Mouse (Mus musculus) embryo, embryonic 9.5 days (tissue): Measurements from ENCODE around the gene Zfp646.
A peak's percentile ranks its signal among the peaks of the same experiment; 100 is the strongest.

Experiments used
- DNase-seq: peaks from one replicate; pipeline ENCODE4 v3.0.0-alpha.2; 2017; ENCODE audit errors: extremely low spot score

Zfp646 gene

DNA sequence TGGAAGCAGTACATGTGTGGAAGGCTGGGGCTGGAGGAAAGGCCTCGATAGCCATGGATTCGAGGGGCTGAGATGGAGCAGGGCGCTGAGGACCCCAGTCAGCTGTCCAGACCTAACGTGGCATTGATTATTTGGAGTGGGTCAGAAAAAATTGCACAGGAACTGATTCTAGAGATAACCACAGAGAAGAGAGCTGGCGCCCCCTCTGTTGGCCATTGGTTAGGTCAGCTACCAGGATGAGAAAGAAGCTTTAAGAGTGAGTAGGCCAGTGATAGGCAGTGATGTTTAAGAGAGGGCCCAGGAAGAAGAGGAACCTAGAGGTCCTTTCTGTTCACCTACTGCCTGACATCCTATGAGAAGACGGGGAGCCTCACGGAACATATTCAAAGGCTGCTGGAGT is 43.3 kb downstream of the Zfp646 start:
- DNase-seq: no peak

DNA sequence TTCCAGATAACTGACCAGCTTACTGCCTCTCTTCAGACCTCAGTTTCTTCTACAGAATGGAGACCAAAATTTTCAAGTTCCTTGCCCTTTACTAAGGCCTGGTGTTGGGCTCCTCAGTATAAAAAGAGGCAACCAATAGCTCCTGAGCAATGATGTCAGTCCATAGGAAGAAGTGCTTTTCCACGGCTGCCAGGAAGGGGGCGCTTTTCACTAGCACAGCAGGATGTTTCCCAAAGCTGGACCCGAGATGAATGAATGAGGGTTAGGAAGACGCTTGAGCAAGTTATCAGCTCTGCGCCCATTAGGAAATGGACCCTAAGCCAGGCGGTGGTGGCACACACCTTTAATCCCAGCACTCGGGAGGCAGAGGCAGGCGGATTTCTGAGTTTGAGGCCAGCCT is 45.5 kb downstream of the Zfp646 start:
- peak; percentile 27 for DNase-seq

DNA sequence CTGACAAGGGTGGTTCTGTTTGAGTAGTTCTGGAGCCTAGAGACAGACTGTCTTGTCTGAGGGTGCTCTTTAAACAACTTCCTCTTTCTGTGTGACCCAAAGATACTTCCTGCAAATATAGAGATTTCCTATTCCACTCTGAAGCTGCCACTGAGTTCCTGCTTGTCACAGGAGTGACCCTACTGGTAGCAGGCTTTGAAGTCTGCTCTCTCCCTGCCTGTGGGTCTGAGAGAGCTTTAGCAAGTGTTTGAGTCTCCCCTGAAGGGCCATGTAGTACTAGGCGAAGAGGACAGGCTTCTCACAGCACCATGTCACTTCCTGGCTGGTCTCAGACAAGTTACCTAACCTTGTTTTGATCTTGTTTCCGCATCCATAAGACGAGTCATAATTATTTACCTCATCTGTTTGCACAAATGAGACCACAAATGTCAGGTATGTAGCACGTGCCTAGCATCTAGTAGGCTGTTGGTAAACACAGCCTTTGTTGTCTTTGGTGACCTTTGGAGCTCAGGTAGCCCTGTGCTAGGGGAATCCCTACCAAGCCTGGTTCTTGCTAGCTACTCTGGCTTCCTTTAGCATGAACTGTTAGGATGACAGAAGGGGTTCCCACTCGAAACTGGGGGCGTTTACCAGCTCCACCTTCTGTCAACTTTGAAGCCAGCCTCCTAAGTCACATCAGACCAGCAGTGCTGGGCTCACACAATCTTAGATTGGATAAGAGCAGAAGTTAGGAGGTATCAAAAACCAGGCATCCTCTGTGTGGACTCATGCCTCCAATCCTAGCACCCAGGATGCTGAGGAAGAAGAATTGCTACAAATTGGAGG is 46.6 kb downstream of the Zfp646 start:
- no peak for DNase-seq

DNA sequence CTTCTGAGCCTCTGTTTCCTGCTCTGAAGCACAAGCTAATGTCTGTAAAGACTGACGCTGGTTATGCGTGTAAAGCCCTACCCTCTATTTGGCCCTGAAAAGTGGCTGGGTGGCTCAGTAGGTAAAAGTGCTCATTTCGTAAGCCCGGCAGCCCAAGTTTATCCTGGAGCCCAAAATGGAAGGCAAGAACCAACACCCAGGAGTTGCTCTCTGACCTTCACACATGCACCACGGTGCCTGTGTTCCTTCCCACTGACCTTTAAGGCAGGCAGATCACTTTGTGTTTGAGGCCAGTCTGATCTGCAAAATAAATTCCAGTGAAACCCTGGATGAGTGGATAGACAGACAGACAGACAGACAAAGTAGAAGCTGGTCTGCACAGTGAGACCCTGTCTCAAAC is 47.7 kb downstream of the Zfp646 start:
- no peak for DNase-seq

DNA sequence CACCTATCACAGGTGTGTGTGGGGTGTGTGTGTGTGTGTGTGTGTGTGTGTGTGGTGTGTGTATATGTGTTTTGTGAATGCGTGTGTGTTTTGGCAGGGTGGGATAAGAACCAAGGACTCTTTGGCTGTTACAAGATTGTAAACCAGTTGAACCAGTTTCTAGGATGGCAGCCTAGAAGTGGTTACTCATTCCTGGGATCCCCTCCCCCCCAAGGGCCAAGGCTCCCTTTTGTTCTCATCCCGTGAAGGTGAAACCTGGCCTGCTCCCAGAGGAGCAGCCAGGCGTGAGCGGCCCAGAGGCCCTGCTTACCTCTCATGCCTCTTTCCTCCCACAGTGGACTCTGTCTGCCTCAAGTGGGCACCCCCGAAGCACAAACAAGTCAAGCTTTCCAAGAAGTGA is 49.2 kb downstream of the Zfp646 start:
- peak; percentile 24 for DNase-seq

DNA sequence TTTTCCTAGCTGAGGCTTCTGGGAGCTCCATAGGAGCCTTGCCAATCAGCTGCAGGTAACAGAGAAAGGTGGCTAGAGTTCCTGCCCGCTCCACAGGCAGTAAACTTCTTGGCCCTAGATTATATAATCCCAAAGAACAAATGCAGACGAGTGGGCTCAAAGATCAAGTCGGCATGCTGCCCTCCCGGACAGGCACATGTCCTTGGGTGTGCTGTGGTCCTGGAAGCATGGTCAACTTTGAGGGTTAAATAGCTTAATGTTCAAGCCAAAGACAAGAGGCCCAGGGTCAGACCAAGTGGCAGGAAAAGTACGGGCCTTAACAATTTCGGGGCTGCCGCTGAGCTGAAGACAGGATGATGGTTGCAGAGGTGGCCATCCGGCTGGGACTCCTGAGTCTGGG is 50.0 kb downstream of the Zfp646 start:
- DNase-seq: no peak

DNA sequence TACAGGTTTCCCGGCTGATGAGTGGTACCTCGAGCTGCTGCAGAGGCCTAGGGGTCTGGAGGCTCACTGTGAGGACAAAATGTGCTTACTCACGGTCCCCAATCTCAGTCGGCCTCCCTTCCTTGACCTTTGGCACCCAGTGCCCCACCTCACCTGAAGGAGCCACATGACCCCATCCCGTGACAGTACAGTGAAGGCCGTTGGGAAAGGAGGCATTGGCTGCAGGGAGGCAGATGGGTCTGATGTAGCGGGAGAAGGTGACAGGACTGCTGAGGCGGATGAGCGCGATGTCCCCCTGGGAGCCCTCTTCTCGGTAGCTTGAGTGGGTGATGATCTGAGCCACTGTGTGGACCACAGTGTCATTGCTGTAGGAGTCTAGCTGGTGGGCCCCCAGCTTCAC is 50.8 kb downstream of the Zfp646 start:
- DNase-seq: no peak

DNA sequence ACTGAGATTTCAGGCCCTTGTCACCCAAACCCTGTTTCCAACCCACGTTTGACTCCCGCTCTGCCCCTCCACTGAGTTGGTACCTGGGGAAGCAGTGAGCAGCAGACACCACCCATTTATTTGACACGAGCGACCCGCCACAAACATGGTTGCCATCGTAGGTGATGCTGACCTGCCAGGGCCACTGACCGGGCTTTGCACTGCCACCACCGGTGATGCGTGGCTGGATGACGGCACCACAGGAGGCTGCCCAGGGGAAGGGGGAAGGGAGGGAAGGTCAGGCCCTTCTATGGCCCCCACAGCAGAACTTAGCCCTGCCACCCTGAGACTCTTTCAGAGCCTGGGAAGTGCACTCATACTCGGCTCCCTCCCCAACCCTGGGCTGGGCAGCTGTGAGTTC is 51.7 kb downstream of the Zfp646 start:
- DNase-seq: no peak

DNA sequence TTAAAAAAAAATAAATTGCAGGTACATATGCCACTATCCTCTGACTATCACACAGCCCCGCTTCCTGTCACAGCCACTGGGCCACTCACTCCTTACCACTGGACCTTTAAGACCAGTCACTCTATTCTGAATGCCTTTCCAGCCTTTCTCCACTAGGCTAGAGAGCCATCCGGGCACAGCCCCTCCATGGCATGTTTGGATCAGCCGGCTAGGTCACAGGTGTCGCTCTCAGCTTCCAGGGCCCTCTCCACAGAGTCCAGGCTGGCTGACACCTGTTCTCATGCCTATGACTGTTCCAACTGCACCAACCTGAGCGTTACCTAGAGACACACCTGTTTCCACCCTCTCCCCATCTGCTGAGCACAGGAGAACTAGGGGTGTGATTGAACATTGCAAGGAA is 52.6 kb downstream of the Zfp646 start:
- no peak for DNase-seq

DNA sequence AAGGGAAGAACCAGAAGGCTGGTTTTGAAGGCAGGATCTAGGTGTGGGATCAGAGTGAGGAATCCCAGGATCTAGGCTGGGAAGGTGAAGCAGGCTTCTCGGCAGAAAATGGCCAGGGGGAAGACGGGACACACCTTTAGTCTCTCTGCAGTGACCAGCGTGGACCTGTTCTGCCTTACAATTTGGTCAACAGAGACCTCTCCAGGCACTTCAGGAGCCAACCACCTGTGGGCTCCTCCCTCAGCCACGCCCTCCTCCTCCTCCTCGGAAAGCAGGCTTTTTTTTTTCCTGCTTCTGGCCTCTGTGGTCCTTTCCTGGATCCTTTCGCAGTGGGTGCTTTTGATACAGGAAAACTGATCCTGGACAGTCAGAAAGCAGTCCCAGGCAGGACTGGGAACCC is 53.9 kb downstream of the Zfp646 start, which contains the start of gene Prss8:
Gene Prss8 (minus strand): TSS at position 182 of the 400 bp plus-strand sequence.
- DNase-seq: peak; percentile 20

DNA sequence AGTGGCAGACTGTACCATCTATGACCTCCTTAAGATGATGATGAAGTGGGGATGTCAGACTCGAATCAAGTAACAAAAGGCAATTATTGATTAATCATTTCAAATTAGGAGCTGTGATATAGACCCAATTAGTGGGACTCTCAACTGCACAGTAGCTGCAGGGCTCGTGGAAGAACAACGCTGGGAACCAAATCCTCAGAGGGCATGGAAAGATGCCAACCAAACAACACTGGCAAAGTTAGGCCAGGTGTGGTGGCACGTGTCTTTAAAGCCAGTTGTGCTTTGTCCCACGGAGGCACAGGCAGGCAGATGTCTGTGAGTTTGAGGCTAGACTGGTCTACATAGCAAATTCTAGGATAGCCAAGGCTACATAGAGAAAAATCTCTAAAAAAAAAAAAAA is 54.6 kb downstream of the Zfp646 start:
- DNase-seq: no peak

DNA sequence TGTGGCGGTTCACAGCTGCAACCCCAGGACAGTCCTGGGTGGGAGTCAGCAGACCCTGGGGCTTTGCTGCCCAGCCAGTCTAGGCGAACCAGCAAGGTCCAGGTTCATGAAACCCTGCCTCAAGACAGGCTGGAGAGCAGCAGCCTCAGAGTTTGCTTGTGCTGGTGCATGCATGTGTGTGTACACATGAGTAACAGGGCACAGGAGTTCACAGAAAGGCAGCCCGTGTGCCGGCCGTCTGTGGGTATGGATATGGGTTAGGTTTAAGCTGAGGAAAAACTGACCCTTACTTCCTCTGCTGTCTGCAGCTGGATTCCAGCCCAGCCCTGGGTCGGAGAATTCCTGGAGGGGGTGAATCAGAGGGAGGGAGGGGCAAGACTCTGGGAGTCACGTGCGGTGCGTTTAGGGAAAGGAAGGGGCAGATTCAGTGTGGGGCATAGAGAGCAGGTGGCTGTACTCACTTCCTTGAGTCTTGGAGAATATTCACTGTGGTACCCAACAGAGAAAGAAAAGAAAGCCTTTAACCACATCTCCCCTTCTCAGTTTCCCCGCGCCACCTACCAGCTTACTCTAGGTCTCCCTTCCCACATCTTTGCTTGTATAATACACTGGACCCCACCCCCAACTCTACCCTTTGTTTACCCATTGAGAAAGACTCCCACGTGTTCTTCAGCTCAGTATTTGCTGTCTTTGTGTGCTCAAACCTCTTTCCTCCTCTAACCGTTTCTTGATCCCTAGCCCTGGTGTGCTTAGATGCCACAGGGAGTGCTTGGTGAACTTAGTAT is 55.5 kb downstream of the Zfp646 start:
- peak; percentile 49 for DNase-seq

DNA sequence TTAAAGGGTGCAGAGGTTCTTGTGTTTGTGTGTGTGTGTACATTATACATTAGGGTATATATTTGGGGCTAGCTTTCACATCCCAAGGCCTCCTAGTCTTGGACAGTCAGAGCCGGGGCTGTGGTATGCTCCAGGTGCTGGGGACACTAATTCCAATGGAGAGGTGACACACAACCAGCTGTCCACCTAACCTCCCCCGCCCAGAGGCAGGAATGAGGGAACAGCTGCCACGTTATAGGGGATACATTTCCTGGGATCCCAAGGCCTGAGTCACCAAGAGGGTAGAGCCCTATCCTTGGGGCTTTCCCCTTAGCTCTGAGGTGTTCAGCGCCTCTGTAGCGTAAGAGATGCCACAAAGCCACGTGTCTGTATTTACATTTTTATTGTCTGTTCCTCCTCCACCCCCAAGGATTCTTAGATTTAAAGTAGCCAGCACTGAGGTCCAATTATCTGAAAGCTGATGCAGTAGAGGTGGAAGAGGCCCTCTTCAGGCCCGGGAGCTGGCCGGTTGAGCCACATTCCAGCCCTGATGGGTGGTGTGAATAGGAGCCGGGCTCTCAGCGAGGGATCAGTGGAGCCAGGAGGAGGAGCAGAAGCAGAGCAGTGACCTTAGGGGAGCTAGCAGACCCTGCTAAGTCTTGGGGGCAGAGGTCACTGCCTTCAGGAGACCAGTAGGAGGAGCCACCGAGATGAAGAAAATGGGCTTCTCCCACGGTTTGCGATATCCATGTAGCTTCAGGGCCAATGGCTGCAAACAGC is 56.4 kb downstream of the Zfp646 start:
- DNase-seq: peak; percentile 72

DNA sequence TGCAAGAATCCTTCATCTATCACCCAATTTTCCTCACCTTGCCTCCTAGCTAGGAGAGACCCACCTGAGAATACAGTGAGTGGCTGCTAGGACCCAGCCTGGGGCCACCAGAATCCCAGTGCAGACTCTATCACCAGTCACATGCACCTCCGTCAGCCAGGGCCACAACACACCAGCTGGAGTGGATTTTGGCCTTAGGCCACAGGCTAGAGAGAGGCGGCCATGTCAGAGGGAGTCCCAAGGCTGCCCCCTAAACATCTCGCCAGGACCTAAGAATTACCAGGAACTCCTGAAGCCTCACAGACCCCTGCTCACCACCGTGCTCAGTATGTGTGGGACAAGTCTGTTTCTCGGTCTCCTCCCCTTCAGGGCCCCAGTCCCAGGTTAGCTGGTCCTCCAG is 58.1 kb downstream of the Zfp646 start:
- DNase-seq: no peak

DNA sequence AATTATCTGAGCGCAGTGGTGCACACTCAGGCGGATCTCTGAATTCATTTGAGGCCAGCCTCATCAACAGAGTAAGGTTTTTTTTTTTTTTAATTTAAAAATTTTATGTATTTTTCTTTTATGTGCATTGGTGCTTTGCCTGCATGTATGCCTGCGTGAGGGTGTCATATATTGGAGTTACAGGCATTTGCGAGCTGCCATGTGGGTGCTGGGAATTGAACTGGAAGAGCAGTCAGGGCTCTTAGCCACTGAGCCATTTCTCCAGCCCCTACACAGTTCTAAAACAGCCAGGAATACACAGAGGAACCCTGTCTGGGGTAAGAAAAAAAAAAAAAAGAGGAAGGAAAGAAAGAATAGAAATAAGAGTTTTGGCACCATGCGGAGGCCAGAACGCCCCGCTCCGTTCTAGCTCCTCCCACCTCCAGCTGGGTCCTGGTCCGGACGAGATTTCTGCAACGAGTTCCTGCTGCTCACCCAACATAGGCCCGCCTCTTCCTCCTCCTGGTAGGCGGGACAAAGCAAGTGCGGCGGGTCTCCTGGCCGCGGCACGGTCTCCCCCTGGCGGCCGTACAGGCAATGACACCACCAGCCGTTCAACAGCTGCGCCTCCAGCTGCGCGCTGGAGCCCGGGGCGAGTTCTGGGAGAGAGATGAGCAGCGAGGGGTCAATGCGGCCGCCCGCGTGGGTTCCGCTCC is 59.2 kb downstream of the Zfp646 start:
- DNase-seq: peak; percentile 94
